Mouse (Mus musculus) ovary, postnatal 14 days (tissue): Measurements from ENCODE around the gene Vapa.
A peak's percentile ranks its signal among the peaks of the same experiment; 100 is the strongest.

ENCODE experiments used
- DNase-seq: peaks from one replicate; pipeline ENCODE4 v3.0.0; 2022; ENCODE audit warnings: low spot score

Gene Vapa

GRCm38 (mm10) chr17:65625563-65625962 lies 12.2 kb upstream of the Vapa start:
- DNase-seq, result no peak

DNA sequence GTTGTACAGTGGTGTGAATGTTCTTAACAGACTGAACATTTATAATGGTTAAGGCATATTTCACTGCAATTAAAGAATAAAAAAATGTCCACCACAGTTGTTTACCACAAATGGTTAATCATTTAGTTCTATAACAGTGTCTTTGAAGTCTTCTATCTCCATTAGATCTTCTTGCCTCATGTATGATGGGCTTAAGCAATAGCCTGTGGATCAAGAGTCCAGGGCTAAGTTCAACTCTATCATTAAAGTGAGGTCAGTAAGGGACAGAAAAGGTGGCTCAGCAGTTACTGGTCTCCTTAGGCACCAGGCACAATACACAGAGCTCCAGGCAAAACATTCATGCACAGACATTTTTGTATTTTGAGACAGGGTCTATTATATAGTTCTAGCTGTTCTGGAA lies 9.8 kb upstream of the Vapa start:
- DNase-seq, result no peak

GRCm38 (mm10) chr17:65618431-65618830 lies 5.1 kb upstream of the Vapa start:
- no peak for DNase-seq

DNA sequence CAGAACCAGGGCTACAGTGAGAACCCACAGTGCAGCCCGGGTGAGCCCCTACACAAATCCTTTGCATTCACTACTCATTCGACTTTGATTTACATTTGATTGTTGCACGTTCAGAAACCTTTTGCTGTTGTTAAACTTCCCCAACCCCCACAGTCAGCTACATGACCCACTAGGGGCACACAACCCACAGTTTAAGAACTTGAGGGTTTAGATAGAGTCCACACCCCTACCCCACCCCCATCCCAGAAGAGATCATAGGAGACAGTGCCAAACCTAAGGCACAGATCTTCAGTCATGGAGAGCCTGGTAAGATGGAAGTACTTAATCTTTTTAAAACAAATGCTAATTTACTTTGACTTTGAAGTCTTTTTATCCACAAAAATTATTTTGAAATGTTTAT lies 2.3 kb upstream of the Vapa start:
- no peak for DNase-seq

DNA sequence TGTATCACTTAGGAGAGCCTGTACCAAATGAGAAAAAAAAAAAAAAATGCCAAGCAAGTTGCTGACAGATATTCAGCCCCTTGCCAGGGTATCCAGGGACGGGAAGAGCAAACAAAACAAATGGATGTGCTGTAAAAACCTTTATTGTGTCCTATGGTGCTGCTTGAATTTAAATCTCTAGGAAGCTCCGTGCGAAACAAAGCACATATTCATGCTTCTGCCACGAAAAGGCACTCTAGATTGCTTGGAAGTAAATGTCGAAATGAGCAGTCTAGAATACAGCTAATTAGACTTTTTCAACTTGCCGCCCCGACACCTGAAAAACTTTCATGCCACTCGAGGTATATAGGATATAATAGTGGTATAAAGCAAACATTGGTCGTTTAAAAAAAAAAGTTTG lies 1.1 kb upstream of the Vapa start:
- DNase-seq, result no peak

DNA sequence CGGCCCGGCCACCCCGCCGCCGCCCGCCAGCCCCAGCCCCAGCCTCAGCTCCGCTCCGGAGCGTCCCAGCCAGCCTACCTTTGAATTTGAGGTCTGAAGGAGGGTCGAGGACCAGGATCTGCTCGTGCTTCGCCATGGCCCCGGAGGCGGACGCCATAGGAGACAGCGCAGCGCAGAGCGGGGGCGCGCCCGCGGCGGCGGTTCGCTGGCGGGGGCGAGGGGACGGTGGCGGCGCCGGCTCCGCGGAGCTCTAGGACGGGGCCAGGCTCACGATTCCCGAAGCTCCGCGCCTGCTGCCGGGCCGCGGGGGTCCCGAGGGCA lies 253 bp downstream of the Vapa start:
- DNase-seq, result no peak

- DNase-seq, result peak; percentile 24
These were observed 789 bp downstream of the Vapa start for GRCm38 (mm10) chr17:65612391-65613141.

GRCm38 (mm10) chr17:65611721-65612120 lies 1.6 kb downstream of the Vapa start:
- no peak for DNase-seq

DNA sequence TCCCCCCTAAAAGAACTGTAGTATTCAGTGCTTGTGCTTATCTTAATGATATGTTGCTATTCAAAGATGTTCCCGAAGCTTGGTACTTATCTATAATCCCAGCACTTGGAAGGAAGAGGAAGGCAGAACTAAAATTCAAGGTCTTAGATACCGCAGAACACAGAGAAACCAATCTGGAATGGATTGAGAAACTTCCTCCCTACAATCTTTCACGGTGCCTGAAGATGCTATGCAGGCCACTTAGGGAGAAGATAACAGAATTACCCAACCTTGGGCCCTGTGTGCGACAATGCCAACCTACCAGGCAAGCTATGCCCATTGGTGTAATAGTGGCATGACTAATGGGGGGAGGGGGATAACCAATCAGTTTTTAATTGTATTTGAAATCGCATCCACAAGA lies 4.6 kb downstream of the Vapa start:
- no peak for DNase-seq

DNA sequence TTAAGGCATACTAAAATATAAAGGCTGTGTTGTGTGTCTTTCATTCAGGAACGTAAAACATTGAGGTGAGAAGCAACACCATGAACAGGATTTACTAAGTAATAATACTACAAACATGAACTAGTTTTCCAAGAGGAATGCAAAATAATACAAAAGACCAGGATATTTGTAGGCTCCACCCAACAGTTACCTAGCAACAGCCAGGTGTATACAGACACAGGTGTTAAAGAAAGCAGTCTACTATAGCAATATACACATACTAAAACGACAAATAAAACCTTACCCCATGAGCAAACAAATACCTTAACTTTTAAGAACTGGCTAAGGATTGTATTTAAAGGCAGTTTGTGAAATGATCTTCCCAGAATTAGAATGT lies 5.1 kb downstream of the Vapa start:
- DNase-seq, result no peak

- no peak for DNase-seq
These were observed 5.6 kb downstream of the Vapa start for GRCm38 (mm10) chr17:65607574-65608311.

DNA sequence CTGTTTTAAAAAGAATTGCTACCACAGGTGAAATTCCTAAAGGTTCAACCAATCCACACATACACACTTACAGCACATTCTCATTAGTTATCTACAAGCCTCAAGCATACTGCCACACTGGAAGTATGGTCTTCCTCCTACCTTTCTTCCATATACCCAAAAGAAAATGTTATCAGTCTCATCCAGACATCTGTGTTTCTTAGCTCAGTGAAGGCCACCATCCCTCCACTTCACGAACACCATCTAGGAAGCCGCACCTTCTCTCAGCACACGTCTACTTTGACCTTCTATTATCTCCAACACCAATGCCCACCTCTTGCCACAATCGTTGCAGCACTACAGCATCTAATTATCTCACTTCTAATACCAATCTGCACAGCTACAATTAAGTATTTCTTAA lies 7.3 kb downstream of the Vapa start:
- DNase-seq, result no peak

DNA sequence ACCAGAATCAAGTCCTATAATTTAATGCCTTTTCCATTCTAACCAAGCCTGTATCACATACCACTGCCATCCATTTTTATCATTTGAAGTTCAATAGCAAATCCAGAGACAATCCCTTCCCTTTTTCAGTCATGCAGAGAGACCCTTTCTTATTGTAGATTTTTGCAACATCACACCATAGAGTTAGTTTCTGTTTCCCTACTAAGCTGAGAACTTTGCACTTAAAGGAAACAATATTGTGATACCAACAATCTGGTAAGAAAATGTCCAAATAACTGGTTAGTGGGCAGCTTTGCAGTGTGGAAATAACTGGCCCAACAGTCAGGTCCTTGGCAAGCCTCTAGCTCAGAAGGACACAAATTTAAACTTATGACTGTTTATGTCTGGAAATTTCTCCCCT lies 8.5 kb downstream of the Vapa start:
- no peak for DNase-seq

GRCm38 (mm10) chr17:65604315-65604714 lies 9.0 kb downstream of the Vapa start:
- DNase-seq, result no peak

DNA sequence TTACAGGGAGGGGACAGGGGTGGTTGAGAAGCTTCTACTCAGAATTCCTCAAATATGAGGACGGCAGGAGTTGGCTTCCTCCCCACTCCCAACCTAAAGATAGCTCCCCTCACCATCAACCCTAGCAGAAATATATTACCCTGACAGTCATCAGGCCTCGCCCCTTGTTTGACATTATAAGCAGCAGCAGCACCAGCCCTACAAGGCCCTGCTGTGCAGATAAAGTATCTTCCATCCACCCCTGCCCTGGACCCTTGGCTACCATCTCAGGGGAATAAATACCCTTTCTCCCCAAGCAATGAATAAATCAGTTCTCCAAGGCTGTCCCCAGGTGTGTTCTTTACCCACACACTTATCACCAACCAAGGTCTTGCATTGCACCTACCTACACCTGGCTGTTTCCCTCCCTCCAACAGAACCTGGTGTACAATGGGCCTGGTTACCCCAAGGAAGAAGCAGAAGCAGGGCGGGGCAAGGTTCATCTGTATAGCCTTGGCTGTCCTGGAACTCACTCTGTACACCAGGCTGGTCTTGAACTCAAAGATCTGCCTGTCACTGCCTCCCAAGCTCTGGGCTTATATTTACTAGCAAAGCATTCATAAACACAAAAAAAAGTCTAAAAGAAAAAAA lies 15.4 kb downstream of the Vapa start:
- no peak for DNase-seq

- DNase-seq, result no peak
These were observed 18.7 kb downstream of the Vapa start for GRCm38 (mm10) chr17:65594687-65595086.

GRCm38 (mm10) chr17:65586892-65587291 lies 26.5 kb downstream of the Vapa start:
- no peak for DNase-seq

DNA sequence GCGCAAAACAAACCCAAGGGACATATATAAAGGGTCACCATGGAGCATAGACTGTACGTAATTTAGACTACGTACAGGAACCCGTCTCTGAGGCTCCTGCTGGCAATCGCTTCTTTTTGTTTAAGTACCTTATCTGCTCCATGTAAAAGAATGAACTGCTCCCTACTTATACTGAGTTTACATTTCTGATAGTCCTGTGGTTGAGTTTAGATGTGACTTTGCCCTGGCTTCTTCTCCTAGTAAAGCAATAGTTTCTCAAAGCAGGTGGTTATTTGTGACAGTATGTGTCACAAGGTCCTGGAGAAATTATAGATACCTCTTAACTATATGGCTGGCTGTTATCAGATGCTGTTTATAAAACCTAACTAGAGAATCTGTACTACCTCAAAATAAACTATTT lies 31.9 kb downstream of the Vapa start:
- no peak for DNase-seq

- no peak for DNase-seq
These were observed 33.6 kb downstream of the Vapa start for GRCm38 (mm10) chr17:65579766-65580165.

- no peak for DNase-seq
These were observed 38.0 kb downstream of the Vapa start for GRCm38 (mm10) chr17:65575339-65575738.

DNA sequence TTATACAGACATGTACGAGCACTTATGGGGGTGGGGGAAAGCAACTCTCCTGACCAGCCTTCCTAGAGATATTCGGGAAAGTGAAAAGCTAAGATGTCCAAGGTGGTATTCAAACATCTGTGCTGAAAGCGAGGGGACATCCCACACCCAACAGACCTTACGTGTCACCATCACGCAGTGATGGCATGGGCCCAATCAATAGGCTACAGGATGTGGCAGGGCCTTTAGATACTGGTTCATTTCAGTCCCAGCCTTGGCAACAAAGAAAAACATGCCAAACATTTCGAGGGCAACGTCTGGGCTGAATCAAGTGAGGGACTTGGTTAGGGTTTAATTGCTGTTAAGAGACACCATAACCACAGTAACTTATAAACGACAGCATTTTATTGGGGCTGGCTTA lies 38.5 kb downstream of the Vapa start:
- DNase-seq, result no peak

GRCm38 (mm10) chr17:65571866-65572265 lies 41.5 kb downstream of the Vapa start:
- DNase-seq, result no peak

GRCm38 (mm10) chr17:65571466-65571865 lies 41.9 kb downstream of the Vapa start:
- no peak for DNase-seq

DNA sequence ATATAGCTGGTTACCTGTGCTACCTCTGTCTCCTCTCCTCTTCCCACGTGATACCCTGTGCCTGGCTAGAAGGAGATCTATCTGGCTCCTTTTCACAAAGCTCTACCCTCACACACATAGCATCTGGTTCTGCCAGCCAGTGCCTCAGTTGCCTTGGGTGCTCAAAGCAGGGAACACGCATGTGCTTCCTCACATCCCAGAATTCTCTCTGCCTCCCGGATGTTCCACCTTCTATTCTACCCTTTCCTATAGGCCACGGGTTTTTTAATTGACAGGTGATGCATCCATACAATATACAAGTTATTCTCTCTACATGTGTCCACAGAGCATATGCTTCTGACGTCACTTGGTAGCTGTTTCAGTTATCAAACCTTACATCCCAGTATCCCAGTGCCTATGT lies 49.2 kb downstream of the Vapa start:
- DNase-seq, result no peak
